Mouse (Mus musculus): Measurements from ENCODE around the gene Sgk2. TPM values are rescaled to one million over a fixed set of nuclear protein-coding genes. Genes with fewer than 3 reads are reported as not detected.

Gene Sgk2
- total and polyA plus RNA-seq, 2 experiments from 2014 or later, result not detected

DNA sequence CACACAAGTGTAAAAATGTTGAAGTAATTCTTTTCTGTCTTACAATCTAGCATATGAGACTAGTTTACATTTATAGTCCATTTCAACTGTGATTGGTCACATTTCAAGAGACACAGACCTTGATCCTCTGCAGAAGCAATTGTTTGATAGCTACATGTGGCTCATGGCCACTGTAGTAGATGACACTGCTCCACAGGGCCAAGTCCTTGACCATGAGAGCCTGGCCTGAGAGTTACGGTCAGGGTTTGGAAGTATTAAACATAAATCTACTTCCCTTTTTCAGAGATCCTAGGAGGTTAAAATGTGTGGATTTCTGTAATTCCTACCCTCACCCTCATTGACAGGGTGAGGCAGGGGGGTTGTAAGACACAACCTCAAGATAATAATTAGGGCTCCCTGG lies 13.9 kb downstream of the Sgk2 start:
- TF ChIP-seq EP300 (IDR thresholded peaks at IDR 0.05; ENCODE audit: low read depth) (no peak), CTCF (IDR thresholded peaks at IDR 0.05; ENCODE audit: low read depth) (no peak)
- Histone ChIP-seq H3K27me3 (ENCODE audit: control insufficient read depth, insufficient read depth, low read length) (no peaks in the 10 kb centered on the region), H3K9me3 (replicated peaks; ENCODE audit: control insufficient read depth, low read length) (no peaks in the 10 kb centered on the region), H3K36me3 (replicated peaks; ENCODE audit: control insufficient read depth, insufficient read depth, low read length) (no peaks in the 10 kb centered on the region), H3K4me1 (ENCODE audit: control insufficient read depth, insufficient read depth) (no peaks in the 10 kb centered on the region; the same call in 1 of the 2 replicates), H3K27ac (ENCODE audit: low read depth) (no peak overlapping the region), H3K9ac (replicated peaks; ENCODE audit: low read depth, low read length) (no peak overlapping the region), H3K4me2 (ENCODE audit: low read depth, low read length) (no peak overlapping the region), H3K4me3 (ENCODE audit: low read depth, low read length) (no peak overlapping the region)
- 90% methylated on average over 1 of the region's 1 CpGs for WGBS
- DNase-seq (ENCODE audit: low spot score) (no peak), ATAC-seq (ENCODE audit: insufficient read depth, low read depth) (no peak)

DNA sequence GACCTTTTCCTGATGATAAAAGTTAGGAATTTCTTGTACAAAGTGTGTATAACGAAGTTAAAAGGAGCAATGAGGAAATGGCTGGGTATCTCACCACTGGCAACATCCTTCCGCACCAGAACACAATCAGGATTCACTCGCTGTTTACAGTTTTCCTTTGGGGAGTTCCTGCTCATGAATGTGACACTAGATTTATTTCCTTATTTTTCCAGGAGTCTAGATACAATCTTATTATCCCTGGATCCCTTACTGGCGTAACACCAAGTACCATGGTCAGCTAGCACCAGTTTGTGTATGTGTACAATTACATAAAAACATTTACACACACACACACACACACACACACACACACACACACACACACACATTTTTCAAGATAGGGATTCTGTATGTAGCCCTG lies 20.2 kb downstream of the Sgk2 start:
- Histone ChIP-seq H3K27me3 (ENCODE audit: control insufficient read depth, insufficient read depth, low read length) (no peaks in the 10 kb centered on the region), H3K36me3 (replicated peaks; ENCODE audit: control insufficient read depth, insufficient read depth, low read length) (no peaks in the 10 kb centered on the region), H3K4me1 (ENCODE audit: control insufficient read depth, insufficient read depth) (no peaks in the 10 kb centered on the region), H3K4me2 (ENCODE audit: low read depth, low read length) (no peak overlapping the region), H3K9ac (replicated peaks; ENCODE audit: low read depth, low read length) (no peak overlapping the region), H3K27ac (ENCODE audit: low read depth) (no peak overlapping the region), H3K9me3 (replicated peaks; ENCODE audit: control insufficient read depth, low read length) (no peaks in the 10 kb centered on the region), H3K4me3 (ENCODE audit: low read depth, low read length) (no peak overlapping the region)
- TF ChIP-seq EP300 (IDR thresholded peaks at IDR 0.05; ENCODE audit: low read depth), result no peak
- TF ChIP-seq CTCF (IDR thresholded peaks at IDR 0.05; ENCODE audit: low read depth), result no peak
- DNase-seq (ENCODE audit: low spot score) (no peak), ATAC-seq (ENCODE audit: insufficient read depth, low read depth) (no peak)
- 63% methylated on average over 4 of the region's 4 CpGs for WGBS

DNA sequence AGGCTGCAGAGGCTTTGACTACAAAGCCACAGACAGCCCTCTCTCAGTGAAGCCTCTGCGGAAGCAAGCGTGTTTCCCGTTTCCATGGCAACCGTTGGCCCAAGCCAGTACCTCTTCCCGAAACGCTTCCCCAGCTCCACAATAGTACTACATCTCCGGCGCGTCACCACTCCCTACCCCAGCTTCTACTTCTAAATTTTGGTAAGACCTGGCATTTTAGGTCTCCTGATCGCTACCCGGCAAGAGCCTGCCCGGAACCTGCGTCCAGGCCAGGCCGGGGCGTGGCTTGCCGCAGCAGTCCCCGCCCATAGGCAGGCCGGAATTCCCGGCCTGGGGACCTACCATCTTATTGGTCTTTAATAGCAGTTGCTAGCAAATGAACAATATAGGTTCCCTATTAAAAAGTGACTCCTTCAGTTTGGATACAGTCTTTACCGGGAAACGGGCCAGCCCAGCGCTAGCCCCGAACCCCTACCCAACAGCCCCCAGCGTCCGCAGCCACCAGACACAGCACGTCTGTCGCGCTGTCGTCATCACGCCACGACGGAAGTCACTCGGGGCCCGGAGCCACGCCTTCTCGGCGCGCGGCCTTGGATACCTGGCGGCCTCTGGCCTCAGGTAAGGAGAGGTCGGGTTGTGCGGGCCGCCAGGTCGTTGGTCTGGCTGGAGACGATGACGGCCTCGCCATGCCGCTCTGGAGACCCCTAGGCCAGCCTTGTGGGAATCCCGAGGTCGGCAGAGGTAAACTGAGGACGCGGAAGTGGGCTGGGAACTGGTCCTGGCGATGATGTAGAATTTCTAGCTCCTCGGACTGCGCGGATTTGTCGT lies 30.0 kb downstream of the Sgk2 start, which contains the start of gene Ift52:
Ift52 (plus strand) TSS at position 439 of the 828 bp plus-strand sequence.
- Histone ChIP-seq H3K36me3 (replicated peaks; ENCODE audit: control insufficient read depth, insufficient read depth, low read length) (no peaks in the 10 kb centered on the region), H3K27me3 (ENCODE audit: control insufficient read depth, insufficient read depth, low read length) (no peaks in the 10 kb centered on the region), H3K9me3 (replicated peaks; ENCODE audit: control insufficient read depth, low read length) (no peaks in the 10 kb centered on the region), H3K4me2 (ENCODE audit: low read depth, low read length) (peak within 1 kb of the TSS; percentile 70), H3K9ac (replicated peaks; ENCODE audit: low read depth, low read length) (peak within 1 kb of the TSS; percentile 75), H3K4me3 (ENCODE audit: low read depth, low read length) (peak within 1 kb of the TSS; percentile 85), H3K4me1 (ENCODE audit: control insufficient read depth, insufficient read depth) (peaks cover 10% of the 10 kb centered on the region), H3K27ac (ENCODE audit: low read depth) (peak within 1 kb of the TSS; percentile 51)
- under 1% methylated on average over 57 of the region's 57 CpGs for WGBS
- no peak for TF ChIP-seq EP300 (IDR thresholded peaks at IDR 0.05; ENCODE audit: low read depth)
- no peak for TF ChIP-seq CTCF (IDR thresholded peaks at IDR 0.05; ENCODE audit: low read depth)
- ATAC-seq (ENCODE audit: insufficient read depth, low read depth) (peak; percentile 95), DNase-seq (ENCODE audit: low spot score) (peak; percentile 79)

DNA sequence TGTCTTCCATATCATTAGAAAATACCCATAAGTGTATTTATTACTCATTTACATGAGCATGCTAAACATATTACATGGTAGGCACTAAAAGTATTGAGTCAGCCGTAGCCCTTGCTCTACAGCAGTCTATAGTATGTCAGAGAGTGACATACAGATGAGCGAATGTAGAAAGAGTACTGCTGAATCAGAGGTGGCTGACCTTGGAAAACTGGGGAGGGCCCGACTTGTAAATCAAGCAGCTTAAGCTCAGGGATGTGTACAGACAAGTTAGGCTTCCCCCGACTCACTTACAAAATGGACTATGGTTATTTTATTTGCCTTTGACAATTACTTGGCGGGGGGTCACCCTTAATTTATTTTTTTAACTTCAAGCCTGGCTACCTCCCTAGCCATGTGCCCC lies 44.2 kb downstream of the Sgk2 start:
- Histone ChIP-seq H3K4me3 (ENCODE audit: low read depth, low read length) (no peak overlapping the region), H3K9ac (replicated peaks; ENCODE audit: low read depth, low read length) (no peak overlapping the region), H3K4me1 (ENCODE audit: control insufficient read depth, insufficient read depth) (no peaks in the 10 kb centered on the region), H3K27me3 (ENCODE audit: control insufficient read depth, insufficient read depth, low read length) (no peaks in the 10 kb centered on the region), H3K27ac (ENCODE audit: low read depth) (no peak overlapping the region), H3K9me3 (replicated peaks; ENCODE audit: control insufficient read depth, low read length) (no peaks in the 10 kb centered on the region), H3K4me2 (ENCODE audit: low read depth, low read length) (no peak overlapping the region), H3K36me3 (replicated peaks; ENCODE audit: control insufficient read depth, insufficient read depth, low read length) (peaks cover 96% of the 10 kb centered on the region)
- no peak for ATAC-seq (ENCODE audit: insufficient read depth, low read depth)
- no peak for DNase-seq (ENCODE audit: low spot score)
- no peak for TF ChIP-seq CTCF (IDR thresholded peaks at IDR 0.05; ENCODE audit: low read depth)
- TF ChIP-seq EP300 (IDR thresholded peaks at IDR 0.05; ENCODE audit: low read depth), result no peak
- 86% methylated on average over 5 of the region's 5 CpGs for WGBS

DNA sequence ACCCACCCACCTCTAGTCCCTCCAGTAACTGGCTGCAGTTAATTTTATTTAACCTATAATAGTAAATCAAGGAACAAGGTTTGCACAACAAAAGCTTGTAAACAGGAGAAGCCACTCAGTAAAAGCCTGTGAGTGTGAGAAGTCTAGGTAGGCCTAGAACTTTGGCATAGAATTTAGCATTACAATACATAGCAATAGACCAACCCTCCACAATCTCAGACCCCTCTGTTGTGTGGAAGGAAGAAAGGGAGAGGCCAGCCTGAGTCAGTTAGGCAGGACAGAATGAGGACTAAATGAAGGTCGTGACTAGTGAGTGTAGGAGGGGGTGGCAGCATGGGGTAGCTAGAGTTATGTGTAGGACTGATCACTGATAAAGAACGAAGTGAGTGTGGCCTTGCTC lies 44.6 kb downstream of the Sgk2 start:
- DNase-seq (ENCODE audit: low spot score) (no peak), ATAC-seq (ENCODE audit: insufficient read depth, low read depth) (no peak)
- no peaks in the 10 kb centered on the region for H3K27me3 ChIP-seq (ENCODE audit: control insufficient read depth, insufficient read depth, low read length)
- TF ChIP-seq EP300 (IDR thresholded peaks at IDR 0.05; ENCODE audit: low read depth) (no peak), CTCF (IDR thresholded peaks at IDR 0.05; ENCODE audit: low read depth) (no peak)
- H3K4me3 ChIP-seq (ENCODE audit: low read depth, low read length), result no peak overlapping the region
- H3K4me2 ChIP-seq (ENCODE audit: low read depth, low read length), result no peak overlapping the region
- WGBS, result 74% methylated on average over 2 of the region's 2 CpGs
- no peak overlapping the region for H3K9ac ChIP-seq (replicated peaks; ENCODE audit: low read depth, low read length)
- H3K27ac ChIP-seq (ENCODE audit: low read depth), result no peak overlapping the region
- H3K9me3 ChIP-seq (replicated peaks; ENCODE audit: control insufficient read depth, low read length), result no peaks in the 10 kb centered on the region
- H3K36me3 ChIP-seq (replicated peaks; ENCODE audit: control insufficient read depth, insufficient read depth, low read length), result peaks cover 95% of the 10 kb centered on the region
- H3K4me1 ChIP-seq (ENCODE audit: control insufficient read depth, insufficient read depth), result peaks cover 3% of the 10 kb centered on the region; the same call in 1 of the 2 replicates

Data from heart, postnatal 0 days (tissue).